Mouse (Mus musculus): Measurements from ENCODE around the gene Tbc1d21. TPM values are rescaled to one million over a fixed set of nuclear protein-coding genes. Genes with fewer than 3 reads are reported as not detected.

Tbc1d21 gene
- not detected in 2 replicates for total RNA-seq (2014; rRNA removed)
- polyA plus RNA-seq (2015; fragmentation: Nextera tagmentation; extraction: Ambion mirVana), result not detected in 2 replicates

DNA sequence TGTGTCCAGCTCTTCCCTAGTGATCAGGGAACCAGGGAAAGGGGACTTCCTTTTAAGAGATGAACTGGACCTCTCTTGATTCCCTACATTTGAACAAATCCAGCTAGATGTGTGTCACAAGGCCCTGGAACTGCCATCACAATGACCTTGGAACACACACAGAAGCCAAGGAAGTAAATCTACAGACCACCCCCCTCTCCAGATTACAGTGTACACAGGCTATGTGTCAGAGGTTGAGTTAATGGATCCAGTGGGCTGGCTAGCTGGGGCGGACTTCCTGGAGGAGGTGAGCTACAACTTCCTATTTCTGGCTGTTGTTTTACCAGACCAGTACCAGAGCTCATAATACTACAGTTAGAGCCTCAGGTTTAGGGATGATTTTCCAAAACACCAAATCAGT is at the start of gene Tbc1d21:
Gene Tbc1d21, minus strand, starts transcription at position 101 of the 400 bp plus-strand sequence.
- Histone ChIP-seq H3K27ac (ENCODE audit: low read depth, low read length) (no peak within 1 kb of the TSS), H3K4me2 (ENCODE audit: low read depth) (no peak within 1 kb of the TSS), H3K4me3 (ENCODE audit: low read depth, low read length) (no peak within 1 kb of the TSS), H3K9me3 (ENCODE audit: low read length) (no peaks in the 10 kb centered on the region), H3K4me1 (ENCODE audit: insufficient read depth) (peaks cover 11% of the 10 kb centered on the region), H3K36me3 (ENCODE audit: insufficient read depth) (no peaks in the 10 kb centered on the region), H3K27me3 (ENCODE audit: insufficient read depth, low read length) (no peaks in the 10 kb centered on the region), H3K9ac (no peak within 1 kb of the TSS)
- DNase-seq (no peak), ATAC-seq (no peak)
- 94% methylated on average over 1 of the region's 1 CpGs for WGBS
- TF ChIP-seq CTCF (IDR thresholded peaks at IDR 0.05; ENCODE audit: low read depth), result no peak

GRCm38 (mm10) chr9:58411556-58411955 is 41.3 kb upstream of the Tbc1d21 start:
- H3K4me1 ChIP-seq (ENCODE audit: insufficient read depth), result no peaks in the 10 kb centered on the region
- 72% methylated on average over 9 of the region's 9 CpGs for WGBS
- no peak overlapping the region for H3K4me3 ChIP-seq (ENCODE audit: low read depth, low read length)
- no peak for DNase-seq
- no peaks in the 10 kb centered on the region for H3K36me3 ChIP-seq (ENCODE audit: insufficient read depth)
- no peak for ATAC-seq
- no peak overlapping the region for H3K27ac ChIP-seq (ENCODE audit: low read depth, low read length)
- no peaks in the 10 kb centered on the region for H3K27me3 ChIP-seq (ENCODE audit: insufficient read depth, low read length)
- TF ChIP-seq CTCF (IDR thresholded peaks at IDR 0.05; ENCODE audit: low read depth), result no peak
- no peak overlapping the region for H3K4me2 ChIP-seq (ENCODE audit: low read depth)
- no peak overlapping the region for H3K9ac ChIP-seq
- H3K9me3 ChIP-seq (ENCODE audit: low read length), result no peaks in the 10 kb centered on the region

DNA sequence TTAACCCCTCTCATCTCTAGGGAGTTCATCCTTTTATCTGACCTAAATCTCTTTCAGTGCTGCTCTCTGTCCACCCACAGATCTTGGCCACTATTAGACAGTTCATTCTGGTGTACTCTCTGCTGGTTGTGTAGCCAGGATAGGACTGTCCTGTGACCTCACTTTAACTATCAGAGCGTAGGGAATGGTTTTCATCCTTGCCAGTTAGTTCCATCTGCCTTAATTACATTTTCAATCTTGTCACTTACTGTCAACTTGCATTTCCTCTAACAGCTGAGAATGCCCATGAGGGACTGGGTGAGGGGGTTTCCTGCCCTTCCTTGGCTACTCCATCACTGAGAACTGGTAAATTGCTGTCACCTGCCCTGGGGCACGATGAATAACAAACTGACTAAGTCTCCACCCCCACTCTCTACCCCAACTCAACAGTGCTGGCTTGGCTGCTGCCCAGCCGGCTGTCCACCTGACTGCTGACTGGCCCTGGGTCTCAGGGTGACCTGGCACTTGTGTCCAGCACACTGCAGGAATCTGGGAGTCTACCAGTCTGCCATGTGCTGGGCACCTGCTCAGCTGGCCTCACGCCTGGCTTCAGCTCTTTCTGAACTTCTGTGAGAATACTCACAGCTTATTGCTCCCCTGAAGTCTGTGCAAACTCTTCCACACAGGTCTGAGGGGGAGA is 39.9 kb upstream of the Tbc1d21 start:
- Histone ChIP-seq H3K4me1 (ENCODE audit: insufficient read depth) (no peaks in the 10 kb centered on the region), H3K9ac (no peak overlapping the region), H3K36me3 (ENCODE audit: insufficient read depth) (no peaks in the 10 kb centered on the region), H3K27ac (ENCODE audit: low read depth, low read length) (no peak overlapping the region), H3K4me2 (ENCODE audit: low read depth) (no peak overlapping the region), H3K27me3 (ENCODE audit: insufficient read depth, low read length) (no peaks in the 10 kb centered on the region), H3K4me3 (ENCODE audit: low read depth, low read length) (no peak overlapping the region), H3K9me3 (ENCODE audit: low read length) (no peaks in the 10 kb centered on the region)
- DNase-seq (no peak), ATAC-seq (no peak)
- WGBS, result 67% methylated on average over 4 of the region's 4 CpGs
- no peak for TF ChIP-seq CTCF (IDR thresholded peaks at IDR 0.05; ENCODE audit: low read depth)

GRCm38 (mm10) chr9:58409247-58409646 is 39.0 kb upstream of the Tbc1d21 start:
- no peak for TF ChIP-seq CTCF (IDR thresholded peaks at IDR 0.05; ENCODE audit: low read depth)
- WGBS, result 59% methylated on average over 2 of the region's 2 CpGs
- H3K4me3 ChIP-seq (ENCODE audit: low read depth, low read length), result no peak overlapping the region
- H3K27ac ChIP-seq (ENCODE audit: low read depth, low read length), result no peak overlapping the region
- ATAC-seq (no peak; the same call in 1 of the 2 replicates), DNase-seq (no peak)
- no peak overlapping the region for H3K9ac ChIP-seq
- no peak overlapping the region for H3K4me2 ChIP-seq (ENCODE audit: low read depth)
- H3K27me3 ChIP-seq (ENCODE audit: insufficient read depth, low read length), result no peaks in the 10 kb centered on the region
- no peaks in the 10 kb centered on the region for H3K9me3 ChIP-seq (ENCODE audit: low read length)
- no peaks in the 10 kb centered on the region for H3K36me3 ChIP-seq (ENCODE audit: insufficient read depth)
- H3K4me1 ChIP-seq (ENCODE audit: insufficient read depth), result no peaks in the 10 kb centered on the region

DNA sequence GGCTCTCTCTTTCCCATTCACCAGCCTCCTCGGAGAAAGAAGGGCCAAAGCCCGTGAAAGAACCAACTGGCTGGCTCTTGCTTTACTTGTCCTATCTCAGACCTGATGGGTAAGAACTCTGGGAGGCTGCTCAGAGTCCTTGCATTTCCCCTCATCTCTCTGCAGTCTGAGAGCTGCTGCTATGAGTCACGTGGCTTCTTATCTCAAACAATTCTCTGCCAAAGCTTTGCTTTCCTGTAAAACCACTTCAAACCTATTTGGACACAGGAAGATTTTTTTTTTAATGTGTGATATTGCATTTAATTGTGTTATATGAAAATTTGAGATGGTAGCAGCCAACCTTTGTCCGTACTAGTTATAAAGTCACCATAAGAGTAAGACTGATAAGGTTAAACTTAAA is 34.2 kb upstream of the Tbc1d21 start:
- Histone ChIP-seq H3K4me2 (ENCODE audit: low read depth) (no peak overlapping the region), H3K36me3 (ENCODE audit: insufficient read depth) (no peaks in the 10 kb centered on the region), H3K4me3 (ENCODE audit: low read depth, low read length) (no peak overlapping the region), H3K9ac (no peak overlapping the region), H3K27me3 (ENCODE audit: insufficient read depth, low read length) (no peaks in the 10 kb centered on the region), H3K27ac (ENCODE audit: low read depth, low read length) (no peak overlapping the region), H3K9me3 (ENCODE audit: low read length) (no peaks in the 10 kb centered on the region), H3K4me1 (ENCODE audit: insufficient read depth) (no peaks in the 10 kb centered on the region)
- DNase-seq, result no peak
- 57% methylated on average over 4 of the region's 4 CpGs for WGBS
- no peak for TF ChIP-seq CTCF (IDR thresholded peaks at IDR 0.05; ENCODE audit: low read depth)
- no peak for ATAC-seq

GRCm38 (mm10) chr9:58401371-58402082 is 31.3 kb upstream of the Tbc1d21 start:
- H3K36me3 ChIP-seq (ENCODE audit: insufficient read depth), result no peaks in the 10 kb centered on the region
- no peak for TF ChIP-seq CTCF (IDR thresholded peaks at IDR 0.05; ENCODE audit: low read depth)
- no peaks in the 10 kb centered on the region for H3K9me3 ChIP-seq (ENCODE audit: low read length)
- ATAC-seq (no peak), DNase-seq (no peak)
- H3K27ac ChIP-seq (ENCODE audit: low read depth, low read length), result no peak overlapping the region
- no peak overlapping the region for H3K4me3 ChIP-seq (ENCODE audit: low read depth, low read length)
- H3K4me1 ChIP-seq (ENCODE audit: insufficient read depth), result no peaks in the 10 kb centered on the region
- no peak overlapping the region for H3K4me2 ChIP-seq (ENCODE audit: low read depth)
- no peak overlapping the region for H3K9ac ChIP-seq
- 93% methylated on average over 6 of the region's 6 CpGs for WGBS
- H3K27me3 ChIP-seq (ENCODE audit: insufficient read depth, low read length), result no peaks in the 10 kb centered on the region

DNA sequence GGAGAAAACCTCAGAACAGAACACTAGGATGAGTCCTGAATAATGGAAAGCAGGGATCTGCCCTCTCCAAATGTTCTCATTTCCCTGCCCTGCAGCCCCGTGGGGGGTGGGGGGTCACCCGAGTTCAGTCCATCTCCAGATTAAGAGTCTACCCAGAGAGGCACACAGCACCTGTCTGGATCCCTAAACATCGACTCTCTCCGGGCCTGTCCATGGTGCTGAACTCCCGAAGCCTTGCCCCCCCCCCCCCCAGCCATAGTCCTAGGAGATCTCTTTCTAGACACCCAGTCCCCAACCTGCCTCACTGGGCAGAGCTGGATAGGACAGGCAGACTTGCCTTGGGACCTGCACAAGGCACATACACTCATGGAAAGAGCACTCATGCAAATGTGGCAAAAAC is 29.4 kb upstream of the Tbc1d21 start:
- H3K4me3 ChIP-seq (ENCODE audit: low read depth, low read length), result no peak overlapping the region
- 25% methylated on average over 5 of the region's 5 CpGs for WGBS
- H3K4me2 ChIP-seq (ENCODE audit: low read depth), result no peak overlapping the region
- H3K4me1 ChIP-seq (ENCODE audit: insufficient read depth), result no peaks in the 10 kb centered on the region
- DNase-seq (no peak), ATAC-seq (no peak)
- H3K9ac ChIP-seq, result no peak overlapping the region
- no peaks in the 10 kb centered on the region for H3K27me3 ChIP-seq (ENCODE audit: insufficient read depth, low read length)
- no peak for TF ChIP-seq CTCF (IDR thresholded peaks at IDR 0.05; ENCODE audit: low read depth)
- no peaks in the 10 kb centered on the region for H3K9me3 ChIP-seq (ENCODE audit: low read length)
- no peak overlapping the region for H3K27ac ChIP-seq (ENCODE audit: low read depth, low read length)
- no peaks in the 10 kb centered on the region for H3K36me3 ChIP-seq (ENCODE audit: insufficient read depth)
